Mouse (Mus musculus) frontal cortex, adult (tissue): ENCODE measurements around the gene Acer3.

Source experiments
- ATAC-seq: cut with Nextera tagmentation; 2 replicates; pipeline ENCODE4 v1.9.2; 2017; ENCODE audit warnings: mild to moderate bottlenecking, moderate library complexity, mixed read lengths; ENCODE audit not compliant: low TSS enrichment

The Acer3 gene

GRCm38 (mm10) chr7:98332678-98333397 is 11.8 kb upstream of the Acer3 start:
- no peak for ATAC-seq

- ATAC-seq: no peak
These were observed 10.9 kb upstream of the Acer3 start for GRCm38 (mm10) chr7:98331932-98332331.

GRCm38 (mm10) chr7:98330375-98331002 is 9.5 kb upstream of the Acer3 start:
- ATAC-seq: no peak

- ATAC-seq: no peak
These were observed 8.8 kb upstream of the Acer3 start for GRCm38 (mm10) chr7:98329651-98330374.

GRCm38 (mm10) chr7:98328311-98328710 is 7.3 kb upstream of the Acer3 start:
- ATAC-seq: no peak

GRCm38 (mm10) chr7:98326051-98326450 is 5.0 kb upstream of the Acer3 start:
- no peak for ATAC-seq

- no peak for ATAC-seq
These were observed 3.2 kb upstream of the Acer3 start for GRCm38 (mm10) chr7:98324228-98324627.

GRCm38 (mm10) chr7:98323288-98324019 is 2.4 kb upstream of the Acer3 start:
- ATAC-seq: no peak

GRCm38 (mm10) chr7:98322415-98322814 is 1.4 kb upstream of the Acer3 start:
- ATAC-seq: no peak

GRCm38 (mm10) chr7:98320006-98320556 is 927 bp downstream of the Acer3 start:
- no peak for ATAC-seq

GRCm38 (mm10) chr7:98316568-98316967 is 4.4 kb downstream of the Acer3 start:
- no peak for ATAC-seq

GRCm38 (mm10) chr7:98315087-98315486 is 5.9 kb downstream of the Acer3 start:
- ATAC-seq: no peak

- ATAC-seq: no peak
These were observed 8.7 kb downstream of the Acer3 start for GRCm38 (mm10) chr7:98312185-98312920.

GRCm38 (mm10) chr7:98310266-98310665 is 10.7 kb downstream of the Acer3 start:
- no peak for ATAC-seq

GRCm38 (mm10) chr7:98309219-98310030 is 11.6 kb downstream of the Acer3 start:
- ATAC-seq: peak; percentile 98

- peak; percentile 68 for ATAC-seq
These were observed 12.3 kb downstream of the Acer3 start for GRCm38 (mm10) chr7:98308607-98309218.

- no peak for ATAC-seq
These were observed 12.9 kb downstream of the Acer3 start for GRCm38 (mm10) chr7:98307921-98308606.

GRCm38 (mm10) chr7:98307411-98307810 is 13.6 kb downstream of the Acer3 start:
- no peak for ATAC-seq

- no peak for ATAC-seq
These were observed 28.1 kb downstream of the Acer3 start for GRCm38 (mm10) chr7:98292901-98293300.
